Mouse (Mus musculus): ENCODE measurements around the gene Gm8369. TPM values are rescaled to one million over a fixed set of nuclear protein-coding genes. Genes with fewer than 3 reads are reported as not detected.
A peak's percentile ranks its signal among the peaks of the same experiment; 100 is the strongest.
"Not testable (repeated sequence)": the region's sequence is repeated elsewhere in the genome, so short reads cannot be mapped to it uniquely, and the experiment has no call there.

Gene Gm8369
- polyA plus RNA-seq, 1 experiment = 38.1 TPM

GRCm38 (mm10) chr19:11491406-11492189 lies 5.9 kb downstream of the Gm8369 start:
- peak overlapping the region; percentile 10; the same call in 1 of the 2 replicates for H3K4me3 ChIP-seq (ENCODE audit: extremely low read depth, insufficient read depth, insufficient read length)
- H3K36me3 ChIP-seq (ENCODE audit: control insufficient read depth, insufficient read depth, low read length) = no peaks in the 10 kb centered on the region
- TF ChIP-seq POLR2A (IDR thresholded peaks at IDR 0.05; ENCODE audit: low read depth, low read length) (peak; percentile 36; the same call in 1 of the 2 replicates), CTCF (IDR thresholded peaks at IDR 0.05; ENCODE audit: extremely low read depth, insufficient read depth, insufficient read length, insufficient replicate concordance) (no peak)
- H3K27ac ChIP-seq (ENCODE audit: insufficient read depth, low read length) = peak overlapping the region; percentile 92
- no peaks in the 10 kb centered on the region for H3K27me3 ChIP-seq (ENCODE audit: control insufficient read depth, insufficient read depth, low read length)
- 24% methylated on average over 4 of the region's 4 CpGs for WGBS
- H3K4me1 ChIP-seq (ENCODE audit: control insufficient read depth, insufficient read depth, insufficient read length) = peaks cover 24% of the 10 kb centered on the region
- peak; percentile 63 to 76 for DNase-seq (ENCODE audit: low read depth in 1 of 2, low spot score in 2 of 2)

GRCm38 (mm10) chr19:11492671-11493070 lies 6.9 kb downstream of the Gm8369 start:
- peaks cover 24% of the 10 kb centered on the region for H3K4me1 ChIP-seq (ENCODE audit: control insufficient read depth, insufficient read depth, insufficient read length)
- no peaks in the 10 kb centered on the region for H3K36me3 ChIP-seq (ENCODE audit: control insufficient read depth, insufficient read depth, low read length)
- 72% methylated on average over 1 of the region's 1 CpGs for WGBS
- peak overlapping the region; percentile 91 for H3K27ac ChIP-seq (ENCODE audit: insufficient read depth, low read length)
- peak overlapping the region; percentile 42 for H3K4me3 ChIP-seq (ENCODE audit: extremely low read depth, insufficient read depth, insufficient read length)
- H3K27me3 ChIP-seq (ENCODE audit: control insufficient read depth, insufficient read depth, low read length) = no peaks in the 10 kb centered on the region
- TF ChIP-seq CTCF (IDR thresholded peaks at IDR 0.05; ENCODE audit: extremely low read depth, insufficient read depth, insufficient read length, insufficient replicate concordance) (no peak), POLR2A (IDR thresholded peaks at IDR 0.05; ENCODE audit: low read depth, low read length) (no peak)
- DNase-seq (ENCODE audit: low read depth in 1 of 2, low spot score in 2 of 2) = no peak

GRCm38 (mm10) chr19:11494519-11494918 lies 8.8 kb downstream of the Gm8369 start:
- WGBS = 36% methylated on average over 3 of the region's 3 CpGs
- peak; percentile 67 to 86 for DNase-seq (ENCODE audit: low read depth in 1 of 2, low spot score in 2 of 2)
- peaks cover under 1% of the 10 kb centered on the region; the same call in 1 of the 2 replicates for H3K36me3 ChIP-seq (ENCODE audit: control insufficient read depth, insufficient read depth, low read length)
- H3K4me1 ChIP-seq (ENCODE audit: control insufficient read depth, insufficient read depth, insufficient read length) = peaks cover 26% of the 10 kb centered on the region
- H3K4me3 ChIP-seq (ENCODE audit: extremely low read depth, insufficient read depth, insufficient read length) = no peak overlapping the region
- peak overlapping the region; percentile 92 for H3K27ac ChIP-seq (ENCODE audit: insufficient read depth, low read length)
- H3K27me3 ChIP-seq (ENCODE audit: control insufficient read depth, insufficient read depth, low read length) = no peaks in the 10 kb centered on the region
- TF ChIP-seq POLR2A (IDR thresholded peaks at IDR 0.05; ENCODE audit: low read depth, low read length) (peak; percentile 14; the same call in 1 of the 2 replicates), CTCF (IDR thresholded peaks at IDR 0.05; ENCODE audit: extremely low read depth, insufficient read depth, insufficient read length, insufficient replicate concordance) (no peak)

- WGBS = 84% methylated on average over 6 of the region's 6 CpGs
- Histone ChIP-seq H3K27ac (ENCODE audit: insufficient read depth, low read length) (peak overlapping the region; percentile 76), H3K4me1 (ENCODE audit: control insufficient read depth, insufficient read depth, insufficient read length) (peaks cover 21% of the 10 kb centered on the region), H3K4me3 (ENCODE audit: extremely low read depth, insufficient read depth, insufficient read length) (no peak overlapping the region), H3K27me3 (ENCODE audit: control insufficient read depth, insufficient read depth, low read length) (no peaks in the 10 kb centered on the region), H3K36me3 (ENCODE audit: control insufficient read depth, insufficient read depth, low read length) (peaks cover 1% of the 10 kb centered on the region; the same call in 1 of the 2 replicates)
- DNase-seq (ENCODE audit: low read depth in 1 of 2, low spot score in 2 of 2) = no peak
- TF ChIP-seq POLR2A (IDR thresholded peaks at IDR 0.05; ENCODE audit: low read depth, low read length) (no peak), CTCF (IDR thresholded peaks at IDR 0.05; ENCODE audit: extremely low read depth, insufficient read depth, insufficient read length, insufficient replicate concordance) (no peak)
Measured at GRCm38 (mm10) chr19:11496361-11496760, 10.6 kb downstream of the Gm8369 start.

GRCm38 (mm10) chr19:11497300-11497699 lies 11.6 kb downstream of the Gm8369 start:
- not testable (repeated sequence) for H3K36me3 ChIP-seq (ENCODE audit: control insufficient read depth, insufficient read depth, low read length); H3K27me3 ChIP-seq (ENCODE audit: control insufficient read depth, insufficient read depth, low read length)
- peak overlapping the region; percentile 52; the same call in 1 of the 2 replicates for H3K4me3 ChIP-seq (ENCODE audit: extremely low read depth, insufficient read depth, insufficient read length)
- H3K27ac ChIP-seq (ENCODE audit: insufficient read depth, low read length) = peak overlapping the region; percentile 85
- peaks cover 22% of the 10 kb centered on the region for H3K4me1 ChIP-seq (ENCODE audit: control insufficient read depth, insufficient read depth, insufficient read length)
- WGBS = 5% methylated on average over 1 of the region's 1 CpGs
- DNase-seq (ENCODE audit: low read depth in 1 of 2, low spot score in 2 of 2) = peak in 1 of 2 experiments; percentile 57

- H3K36me3 ChIP-seq (ENCODE audit: control insufficient read depth, insufficient read depth, low read length) = peaks cover 7% of the 10 kb centered on the region
- H3K4me3 ChIP-seq (ENCODE audit: extremely low read depth, insufficient read depth, insufficient read length) = no peak overlapping the region
- TF ChIP-seq CTCF (IDR thresholded peaks at IDR 0.05; ENCODE audit: extremely low read depth, insufficient read depth, insufficient read length, insufficient replicate concordance) (no peak), POLR2A (IDR thresholded peaks at IDR 0.05; ENCODE audit: low read depth, low read length) (no peak)
- no peak for DNase-seq (ENCODE audit: low read depth in 1 of 2, low spot score in 2 of 2)
- peaks cover 12% of the 10 kb centered on the region for H3K4me1 ChIP-seq (ENCODE audit: control insufficient read depth, insufficient read depth, insufficient read length)
- H3K27ac ChIP-seq (ENCODE audit: insufficient read depth, low read length) = peak overlapping the region; percentile 74
- no peaks in the 10 kb centered on the region for H3K27me3 ChIP-seq (ENCODE audit: control insufficient read depth, insufficient read depth, low read length)
- 31% methylated on average over 1 of the region's 1 CpGs for WGBS
Measured at GRCm38 (mm10) chr19:11500796-11501195, 15.1 kb downstream of the Gm8369 start.

- Histone ChIP-seq H3K36me3 (ENCODE audit: control insufficient read depth, insufficient read depth, low read length) (peaks cover 8% of the 10 kb centered on the region), H3K4me3 (ENCODE audit: extremely low read depth, insufficient read depth, insufficient read length) (no peak overlapping the region), H3K27ac (ENCODE audit: insufficient read depth, low read length) (peak overlapping the region; percentile 15; the same call in 1 of the 2 replicates), H3K4me1 (ENCODE audit: control insufficient read depth, insufficient read depth, insufficient read length) (peaks cover 7% of the 10 kb centered on the region), H3K27me3 (ENCODE audit: control insufficient read depth, insufficient read depth, low read length) (no peaks in the 10 kb centered on the region)
- WGBS = 17% methylated on average over 4 of the region's 4 CpGs
- TF ChIP-seq CTCF (IDR thresholded peaks at IDR 0.05; ENCODE audit: extremely low read depth, insufficient read depth, insufficient read length, insufficient replicate concordance) = no peak
- DNase-seq (ENCODE audit: low read depth in 1 of 2, low spot score in 2 of 2) = no peak
Measured at GRCm38 (mm10) chr19:11501326-11501725, 15.6 kb downstream of the Gm8369 start.
